Mouse (Mus musculus) spleen, adult 2 months (tissue): Measurements from ENCODE around the gene Ppfibp1. TPM values are rescaled to one million over a fixed set of nuclear protein-coding genes. Genes with fewer than 3 reads are reported as not detected.

Experiments
- DNase-seq, 2 experiments: peaks; one replicate each; pipeline versions ENCODE4 v3.0.0 to v3.0.0-alpha.2; 2012 to 2021; ENCODE audit warnings: low spot score in 2 of 2, low read depth in 1 of 2
- H3K27ac ChIP-seq: fragments of 200-500 bp; 2 replicates; pipeline ENCODE4 v1.5.1; 2012; ENCODE audit warnings: low read length, inconsistent platforms; ENCODE audit not compliant: insufficient read depth
- H3K27me3 ChIP-seq: fragments of 200-500 bp; 2 replicates; pipeline ENCODE4 v1.6.1; 2012; ENCODE audit warnings: mild to moderate bottlenecking, moderate library complexity, low read length, inconsistent platforms; ENCODE audit not compliant: control insufficient read depth, insufficient read depth
- H3K36me3 ChIP-seq: fragments of 200-500 bp; 2 replicates; pipeline ENCODE4 v1.6.1; 2012; ENCODE audit warnings: mild to moderate bottlenecking, low read length, inconsistent platforms; ENCODE audit not compliant: control insufficient read depth, insufficient read depth
- H3K4me1 ChIP-seq: fragments of 200-500 bp; 2 replicates; pipeline ENCODE4 v1.6.1; 2011; ENCODE audit warnings: inconsistent platforms; ENCODE audit not compliant: control insufficient read depth, insufficient read depth, insufficient read length
- H3K4me3 ChIP-seq: fragments of 200-500 bp; 2 replicates; pipeline ENCODE4 v1.5.1; 2011; ENCODE audit warnings: mild to moderate bottlenecking, inconsistent platforms; ENCODE audit not compliant: insufficient read depth, insufficient read length; ENCODE audit errors: extremely low read depth
- CTCF ChIP-seq: fragments of 200-500 bp; IDR thresholded peaks from 2 replicates; pipeline ENCODE4 v1.5.1; 2011; ENCODE audit warnings: mild to moderate bottlenecking, inconsistent platforms; ENCODE audit not compliant: insufficient read depth, insufficient read length, insufficient replicate concordance; ENCODE audit errors: extremely low read depth
- POLR2A ChIP-seq: fragments of 200-500 bp; IDR thresholded peaks from 2 replicates; pipeline ENCODE4 v1.6.1; 2011; ENCODE audit warnings: low read depth, low read length, inconsistent platforms
- WGBS: fragments of 180-500 bp; shearing (Covaris S2); methylation state at CpG from one replicate; pipeline ENCODE4 v1.1.7; 2018; 5-methylcytosine and 5-hydroxymethylcytosine counted together
- polyA plus RNA-seq: library from polyadenylated mRNA; depleted of rRNA; stranded (reverse); fragments of >200 nt; gene quantifications from 2 replicates; pipeline ENCODE4 v1.2.3, GENCODE M21; 2012

Ppfibp1 gene
- polyA plus RNA-seq, 1 experiment: 5.3 TPM

GRCm38 (mm10) chr6:146981249-146981835, 93.1 kb downstream of the Ppfibp1 start:
- TF ChIP-seq CTCF: no peak
- no peak for TF ChIP-seq POLR2A
- Histone ChIP-seq H3K27ac (no peak overlapping the region), H3K4me1 (no peaks in the 10 kb centered on the region), H3K36me3 (no peaks in the 10 kb centered on the region), H3K4me3 (no peak overlapping the region), H3K27me3 (no peaks in the 10 kb centered on the region)
- DNase-seq: no peak
- WGBS: 94% methylated on average over 1 of the region's 1 CpGs

DNA sequence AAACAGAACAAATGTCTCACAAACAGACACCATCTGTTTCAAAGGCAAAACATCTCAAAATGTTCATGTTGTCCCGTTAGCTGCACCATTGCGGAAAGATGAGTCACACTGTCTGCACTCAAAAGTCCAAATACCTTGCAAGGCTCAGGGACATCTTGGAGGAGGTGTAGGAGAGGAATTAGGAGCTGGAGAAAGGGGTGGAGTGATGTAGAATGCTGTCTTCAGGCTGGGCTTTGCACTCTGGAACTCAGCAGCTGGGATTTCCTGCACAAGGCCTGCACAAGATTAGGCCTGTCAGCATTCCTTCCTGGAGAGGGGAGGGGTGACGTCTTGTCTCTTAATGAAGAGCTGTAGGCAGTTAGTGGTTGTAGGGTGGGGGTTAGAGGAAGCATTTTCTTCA, 96.3 kb downstream of the Ppfibp1 start:
- H3K27me3 ChIP-seq: no peaks in the 10 kb centered on the region
- H3K4me1 ChIP-seq: no peaks in the 10 kb centered on the region
- no peak for DNase-seq
- no peak overlapping the region for H3K27ac ChIP-seq
- no peak overlapping the region for H3K4me3 ChIP-seq
- TF ChIP-seq CTCF: no peak
- TF ChIP-seq POLR2A: no peak
- WGBS: 83% methylated on average over 3 of the region's 3 CpGs
- no peaks in the 10 kb centered on the region for H3K36me3 ChIP-seq

DNA sequence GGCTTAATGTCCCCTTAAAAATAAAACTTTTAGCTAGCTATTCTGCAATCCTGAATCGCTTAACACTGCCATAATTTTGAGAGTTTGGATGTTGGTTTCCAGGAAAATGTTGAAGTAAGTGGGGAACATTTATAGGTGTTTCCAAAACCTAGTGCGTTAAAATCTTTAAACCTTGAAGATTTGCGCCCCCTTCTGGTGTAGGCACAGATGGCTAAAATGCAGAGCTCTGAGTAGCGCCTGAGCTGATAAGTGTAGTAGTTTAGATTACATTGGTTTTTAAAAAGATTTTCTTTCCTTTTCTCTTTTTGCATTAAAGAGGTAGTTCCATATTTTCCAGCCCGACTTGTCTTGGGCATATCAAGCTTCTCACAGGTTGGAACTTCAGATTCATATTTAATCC, 105.9 kb downstream of the Ppfibp1 start:
- peak; percentile 22; the same call in 1 of the 2 replicates for TF ChIP-seq CTCF
- no peak for TF ChIP-seq POLR2A
- Histone ChIP-seq H3K4me3 (no peak overlapping the region), H3K4me1 (no peaks in the 10 kb centered on the region), H3K27me3 (no peaks in the 10 kb centered on the region), H3K36me3 (no peaks in the 10 kb centered on the region), H3K27ac (no peak overlapping the region)
- peak; percentile 3 to 16 for DNase-seq
- 38% methylated on average over 5 of the region's 5 CpGs for WGBS

DNA sequence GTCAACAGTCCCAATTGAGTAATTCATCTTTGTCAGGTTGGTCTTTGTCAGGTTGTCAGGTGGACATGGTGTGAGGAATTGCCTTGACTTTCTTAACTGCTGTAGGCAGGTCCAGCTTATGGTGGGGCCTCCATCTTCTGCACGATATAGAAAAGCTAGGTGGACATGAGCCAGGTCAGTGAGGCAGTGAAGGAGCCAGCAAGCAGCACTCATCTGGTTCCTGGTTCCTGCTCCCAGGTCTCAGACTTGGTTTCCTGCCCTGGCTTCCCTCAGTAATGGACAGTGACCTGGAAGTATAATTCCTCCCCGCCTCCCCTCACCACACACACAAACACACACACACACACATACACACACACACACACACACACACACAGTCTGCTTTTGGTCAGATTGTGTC, 107.1 kb downstream of the Ppfibp1 start:
- 94% methylated on average over 2 of the region's 2 CpGs for WGBS
- no peaks in the 10 kb centered on the region for H3K36me3 ChIP-seq
- no peak overlapping the region for H3K27ac ChIP-seq
- no peak for TF ChIP-seq POLR2A
- no peak for TF ChIP-seq CTCF
- no peak for DNase-seq
- H3K27me3 ChIP-seq: no peaks in the 10 kb centered on the region
- H3K4me1 ChIP-seq: no peaks in the 10 kb centered on the region
- H3K4me3 ChIP-seq: no peak overlapping the region

- no peaks in the 10 kb centered on the region for H3K4me1 ChIP-seq
- TF ChIP-seq CTCF: no peak
- H3K27me3 ChIP-seq: no peaks in the 10 kb centered on the region
- H3K36me3 ChIP-seq: no peaks in the 10 kb centered on the region
- no peak overlapping the region for H3K27ac ChIP-seq
- no peak for DNase-seq
- 88% methylated on average over 6 of the region's 6 CpGs for WGBS
- H3K4me3 ChIP-seq: no peak overlapping the region
Measured at GRCm38 (mm10) chr6:146995878-146996277, 107.6 kb downstream of the Ppfibp1 start.

DNA sequence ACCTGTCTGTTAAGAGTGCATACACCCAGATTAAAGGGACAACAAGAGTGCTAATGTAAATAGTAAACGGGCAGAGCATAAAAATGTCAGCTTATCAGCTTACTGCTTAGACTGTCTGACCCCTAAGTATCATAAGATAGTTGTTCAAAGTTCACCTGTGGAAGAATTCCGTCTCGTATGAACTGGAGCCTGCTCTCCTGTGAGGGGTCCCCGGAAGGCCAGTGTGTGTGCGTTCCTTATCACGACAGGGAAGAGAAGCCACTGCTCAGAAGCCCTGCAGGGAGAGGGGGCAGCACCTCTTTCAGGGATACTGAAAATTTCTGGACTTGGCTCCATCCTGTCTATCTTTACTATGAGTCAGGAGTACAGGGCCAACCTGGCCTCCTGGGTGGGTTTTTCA, 108.7 kb downstream of the Ppfibp1 start:
- no peaks in the 10 kb centered on the region for H3K36me3 ChIP-seq
- TF ChIP-seq POLR2A: no peak
- TF ChIP-seq CTCF: no peak
- 90% methylated on average over 6 of the region's 6 CpGs for WGBS

GRCm38 (mm10) chr6:146998710-146999109, 110.4 kb downstream of the Ppfibp1 start:
- DNase-seq: no peak
- Histone ChIP-seq H3K4me1 (no peaks in the 10 kb centered on the region), H3K27ac (no peak overlapping the region), H3K4me3 (no peak overlapping the region), H3K36me3 (no peaks in the 10 kb centered on the region), H3K27me3 (no peaks in the 10 kb centered on the region)
- WGBS: 85% methylated on average over 4 of the region's 4 CpGs
- TF ChIP-seq CTCF: no peak
- no peak for TF ChIP-seq POLR2A

More for the DNA sequence above, 108.7 kb downstream of the Ppfibp1 start:
- no peak for DNase-seq
- H3K4me3 ChIP-seq: no peak overlapping the region
- no peaks in the 10 kb centered on the region for H3K27me3 ChIP-seq
- H3K4me1 ChIP-seq: no peaks in the 10 kb centered on the region
- H3K27ac ChIP-seq: no peak overlapping the region
